2 mouse cellular contexts compared by ENCODE assay signal in genomic region chr2:61576497-61576896, GRCm38 (mm10).
TF ChIP-seq lines count a peak whose summit lies in the region.

No protein-coding gene starts in this region.

TF ChIP-seq in CH12.LX, 34 proteins besides CTCF, POLR2A, EP300 and RAD21 (continued from another document):
- TF ChIP-seq MAZ (IDR thresholded peaks at IDR 0.05; ENCODE audit: low read depth, low read length) (no peak), GABPA (IDR thresholded peaks at IDR 0.05; ENCODE audit: insufficient replicate concordance, low read depth, low read length) (no peak), SIN3A (IDR thresholded peaks at IDR 0.05; ENCODE audit: low read length) (no peak), MYC (IDR thresholded peaks at IDR 0.05; ENCODE audit: low read depth, low read length) (no peak), BHLHE40 (IDR thresholded peaks at IDR 0.05; ENCODE audit: low read depth, low read length) (no peak)

TF ChIP-seq in MEL, 35 proteins besides CTCF, POLR2A, EP300 and RAD21 (continued from another document):
- TF ChIP-seq MYC (IDR thresholded peaks at IDR 0.05; ENCODE audit: low read depth, low read length), result 0 out of 2 replicates have a peak, but pooled peaks have one; percentile 20
- no peak for TF ChIP-seq TAL1 (IDR thresholded peaks at IDR 0.05; ENCODE audit: low read length)
